Mouse (Mus musculus) ovary, postnatal 14 days (tissue): Measurements from ENCODE around the gene Acsm2.

Experiments
- DNase-seq: peaks from one replicate; pipeline ENCODE4 v3.0.0; 2022; ENCODE audit warnings: low spot score

Gene Acsm2

GRCm38 (mm10) chr7:119554040-119554439 is at the start of gene Acsm2:
TSS of gene Acsm2 (plus strand) at chr7:119554340.
- DNase-seq: no peak

GRCm38 (mm10) chr7:119511143-119511542 is 43.0 kb upstream of the Acsm2 start:
- DNase-seq: no peak

- peak; percentile 22 for DNase-seq
Measured at GRCm38 (mm10) chr7:119513056-119513455, 41.1 kb upstream of the Acsm2 start.

- DNase-seq: peak; percentile 22
Measured at GRCm38 (mm10) chr7:119515492-119516271, 38.5 kb upstream of the Acsm2 start.

DNA sequence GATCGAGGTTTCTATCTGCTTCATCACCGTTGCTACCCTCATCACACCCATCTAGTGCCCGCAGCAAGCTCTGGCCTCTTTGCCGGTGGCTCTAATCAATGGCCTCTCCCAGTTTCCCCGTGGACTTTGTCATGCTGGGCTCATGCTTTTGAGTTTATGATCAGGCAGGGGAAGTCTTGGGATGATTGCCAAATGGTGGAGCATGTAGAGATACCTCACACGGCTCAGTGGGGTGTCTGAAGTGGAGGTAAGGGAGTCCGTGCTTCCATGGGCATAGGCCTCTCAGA is 37.9 kb upstream of the Acsm2 start:
- DNase-seq: no peak

DNA sequence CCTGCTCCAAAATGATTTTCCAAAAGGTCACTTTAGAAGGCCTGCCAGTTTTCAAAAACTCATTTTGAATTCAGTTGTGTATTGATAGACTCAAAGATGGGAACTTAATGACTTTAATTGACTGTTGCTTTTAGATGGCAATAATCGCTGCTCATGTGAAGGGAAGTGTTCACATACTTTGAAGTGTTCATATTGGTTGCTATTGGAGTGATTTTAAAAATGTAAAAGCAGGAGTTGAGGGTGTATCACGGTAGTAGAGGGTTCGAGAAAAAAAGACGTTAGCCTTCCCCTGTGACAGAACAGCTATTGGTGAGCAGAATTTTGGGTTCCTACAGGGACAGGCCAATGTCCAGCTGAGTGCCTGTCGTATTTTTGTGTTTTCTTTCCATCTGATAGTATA is 35.0 kb upstream of the Acsm2 start, which contains the start of gene Acsm5:
TSS of gene Acsm5 (plus strand) at position 301 of the 400 bp plus-strand sequence.
- no peak for DNase-seq

- peak; percentile 70 for DNase-seq
Measured at GRCm38 (mm10) chr7:119519654-119520053, 34.5 kb upstream of the Acsm2 start.

DNA sequence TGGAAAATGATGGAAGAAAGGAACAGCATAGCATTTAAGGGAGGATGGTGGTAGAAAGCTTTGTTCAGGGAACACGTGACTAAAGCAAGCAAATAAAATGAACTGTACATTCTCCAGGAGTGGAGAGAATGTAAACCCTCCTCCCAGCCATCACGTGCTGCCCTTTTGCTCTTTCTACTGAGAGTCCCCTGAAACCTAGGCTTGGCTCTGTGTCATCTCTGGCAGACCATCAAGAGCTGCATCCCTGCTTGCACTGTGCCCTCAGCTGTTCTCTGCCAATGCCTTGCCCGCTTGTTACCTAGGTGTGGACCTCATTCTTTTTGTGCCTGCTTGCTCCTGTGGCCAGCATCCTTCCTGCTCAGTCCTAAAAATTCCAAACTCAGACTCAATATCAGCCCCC is 32.3 kb upstream of the Acsm2 start:
- DNase-seq: no peak

DNA sequence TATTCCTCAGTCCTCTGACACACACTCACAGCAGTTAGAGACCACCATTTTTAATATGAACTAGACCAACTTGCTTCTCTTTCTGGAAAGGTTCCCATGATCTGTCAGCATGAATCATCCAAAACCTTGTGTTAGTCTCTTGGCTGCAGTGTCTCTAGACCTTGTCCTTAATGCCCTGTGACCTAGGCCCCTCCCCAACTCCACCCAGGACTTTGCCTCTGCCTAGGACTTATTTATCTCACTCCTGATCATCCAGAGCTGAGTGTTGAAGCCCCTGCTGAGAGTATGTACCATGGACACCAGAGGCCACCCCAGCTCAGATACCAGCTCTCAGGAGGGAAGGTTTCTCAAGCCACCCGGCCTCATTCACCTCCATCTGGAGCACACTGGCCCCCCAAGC is 31.8 kb upstream of the Acsm2 start:
- no peak for DNase-seq

GRCm38 (mm10) chr7:119523389-119523788 is 30.8 kb upstream of the Acsm2 start, which contains the start of gene Pdilt:
TSS of gene Pdilt (minus strand) at chr7:119523489.
- no peak for DNase-seq

GRCm38 (mm10) chr7:119525881-119526281 is 28.3 kb upstream of the Acsm2 start:
- no peak for DNase-seq

GRCm38 (mm10) chr7:119526486-119526885 is 27.7 kb upstream of the Acsm2 start:
- DNase-seq: no peak

- no peak for DNase-seq
Measured at GRCm38 (mm10) chr7:119527135-119527534, 27.0 kb upstream of the Acsm2 start.

DNA sequence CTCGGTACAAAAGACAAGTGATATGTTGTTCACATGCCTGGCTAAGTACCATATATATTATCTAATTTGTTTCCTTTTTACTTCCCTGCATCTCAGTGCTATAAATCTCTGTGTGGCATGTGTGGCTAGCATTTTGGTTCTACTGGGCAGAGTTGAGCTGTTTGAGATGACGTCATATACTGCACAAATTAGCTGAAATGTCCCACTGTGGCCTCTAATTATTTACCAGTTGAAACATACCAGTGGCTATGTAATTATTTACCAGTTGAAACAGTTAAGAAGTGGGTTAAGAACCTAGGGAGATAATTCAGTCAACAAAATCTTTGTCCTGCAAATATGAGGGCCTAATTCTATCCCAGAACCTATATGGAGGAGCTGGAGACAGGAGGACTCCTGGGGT is 26.6 kb upstream of the Acsm2 start:
- DNase-seq: no peak

- DNase-seq: no peak
Measured at GRCm38 (mm10) chr7:119528617-119529016, 25.5 kb upstream of the Acsm2 start.

- no peak for DNase-seq
Measured at GRCm38 (mm10) chr7:119532924-119533323, 21.2 kb upstream of the Acsm2 start.

GRCm38 (mm10) chr7:119534389-119534788 is 19.8 kb upstream of the Acsm2 start:
- no peak for DNase-seq

GRCm38 (mm10) chr7:119542445-119542844 is 11.7 kb upstream of the Acsm2 start:
- DNase-seq: no peak

- DNase-seq: no peak
Measured at GRCm38 (mm10) chr7:119545572-119545971, 8.6 kb upstream of the Acsm2 start.

DNA sequence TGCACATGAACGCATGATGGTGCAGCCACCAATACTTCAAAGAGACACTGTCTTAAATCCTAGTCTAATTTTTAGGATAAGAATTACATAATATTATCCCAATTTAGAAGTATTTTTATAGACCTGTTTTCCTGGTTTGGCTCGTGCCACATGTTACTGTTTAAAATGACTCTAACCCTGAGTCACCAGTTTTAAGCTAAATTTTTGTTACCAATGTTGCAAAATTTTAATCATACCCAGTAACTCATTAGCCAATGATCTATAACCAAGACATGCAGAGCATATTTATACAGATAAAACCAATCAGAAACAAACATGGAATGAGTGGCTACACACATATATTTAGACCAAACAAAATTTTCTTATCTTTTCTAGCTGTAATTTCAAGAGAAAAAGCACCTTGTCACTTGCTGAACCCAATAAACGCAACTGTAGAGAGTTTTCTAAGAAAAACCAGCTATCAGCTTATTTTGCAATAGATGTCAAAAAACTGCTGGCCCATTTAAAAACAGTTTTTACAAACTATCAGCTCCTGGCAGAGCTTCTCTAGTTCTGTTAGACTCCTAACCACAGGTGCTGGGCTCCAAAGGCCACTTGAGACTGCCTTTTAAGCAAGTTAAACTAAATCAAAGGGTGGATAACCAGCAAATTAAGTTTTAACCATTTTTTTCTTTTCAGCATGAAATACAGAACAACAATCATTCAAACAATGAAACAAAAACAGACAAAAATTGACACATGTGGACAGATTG is 3.5 kb upstream of the Acsm2 start:
- DNase-seq: no peak

DNA sequence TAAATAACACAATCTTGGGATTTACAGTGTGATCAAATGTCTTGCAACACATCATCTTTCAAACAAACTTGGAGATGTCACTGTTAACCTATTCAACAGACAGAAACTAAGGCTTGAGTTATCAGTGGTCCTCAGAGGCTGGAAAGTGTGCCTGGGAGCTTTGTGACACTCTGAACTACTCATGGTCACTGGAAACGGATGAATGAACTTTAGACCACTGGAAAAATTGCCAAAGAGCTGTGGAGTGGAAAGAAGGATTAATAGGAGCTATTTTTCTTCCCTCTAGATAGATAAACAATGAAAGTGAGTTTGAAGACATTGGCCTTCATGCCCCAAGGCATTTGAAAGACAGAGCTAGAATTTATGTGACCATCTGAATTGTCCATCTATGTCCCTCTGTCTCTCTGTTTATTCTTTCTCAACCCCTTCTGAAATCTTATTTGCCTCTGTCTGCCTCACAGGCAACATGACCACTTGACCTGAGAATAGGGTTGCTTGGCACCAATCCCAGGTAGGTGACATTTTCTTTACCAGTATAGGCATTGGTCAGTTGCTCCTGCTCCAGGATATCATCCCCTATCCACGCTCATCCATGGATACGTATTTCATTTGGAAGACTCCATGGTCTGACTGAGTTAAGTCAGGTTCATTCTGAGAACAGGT is 5.8 kb downstream of the Acsm2 start:
- no peak for DNase-seq

DNA sequence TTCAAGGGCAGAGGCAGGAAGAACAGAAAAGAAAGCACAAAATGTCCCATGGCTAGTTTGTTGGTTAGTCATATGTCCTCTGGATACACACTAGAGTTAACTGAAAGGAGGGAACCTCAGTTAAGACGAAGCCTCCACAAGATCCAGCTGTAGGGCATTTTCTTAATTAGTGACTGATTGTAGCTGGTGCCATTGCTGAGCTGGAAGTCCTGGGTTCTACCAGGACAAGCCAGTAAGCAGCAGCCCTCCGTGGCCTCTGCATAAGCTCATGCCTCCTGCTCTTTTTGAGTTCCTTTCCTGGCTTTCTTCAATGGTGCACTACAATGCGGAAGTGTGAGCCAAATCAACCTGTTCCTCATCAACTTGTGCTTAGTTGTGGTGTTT is 6.3 kb downstream of the Acsm2 start:
- DNase-seq: no peak

GRCm38 (mm10) chr7:119561441-119561840 is 7.3 kb downstream of the Acsm2 start:
- DNase-seq: no peak
